Mouse (Mus musculus) intestine, embryonic 15.5 days (tissue): Measurements from ENCODE around the gene Crbn. TPM values are rescaled to one million over a fixed set of nuclear protein-coding genes. Genes with fewer than 3 reads are reported as not detected.

Source experiments
- polyA plus RNA-seq: library from polyadenylated mRNA; unstranded; fragments of >200 nt; fragmentation: Nextera tagmentation; extraction: Ambion mirVana; gene quantifications from 2 replicates; pipeline ENCODE4 v1.2.1, GENCODE M21; 2015

Crbn gene
- polyA plus RNA-seq, 1 experiment from 2014 or later, result 40.2 TPM

Other genes starting within 250 kb of the Crbn start
- gene Il5ra, start 51.0 kb downstream of the Crbn start, polyA plus RNA-seq, result not detected in 2 replicates
- 49.8 and 60.9 TPM in 2 replicates for gene Trnt1, start 31.0 kb downstream of the Crbn start, polyA plus RNA-seq